Mouse (Mus musculus): ENCODE data around the gene Klk1b27. TPM values are rescaled to one million over a fixed set of nuclear protein-coding genes. Genes with fewer than 3 reads are reported as not detected.
"Not testable (repeated sequence)": the region's sequence is repeated elsewhere in the genome, so short reads cannot be mapped to it uniquely, and the experiment has no call there.

Klk1b27 gene
- polyA plus RNA-seq, 1 experiment, result 0.11 TPM

DNA sequence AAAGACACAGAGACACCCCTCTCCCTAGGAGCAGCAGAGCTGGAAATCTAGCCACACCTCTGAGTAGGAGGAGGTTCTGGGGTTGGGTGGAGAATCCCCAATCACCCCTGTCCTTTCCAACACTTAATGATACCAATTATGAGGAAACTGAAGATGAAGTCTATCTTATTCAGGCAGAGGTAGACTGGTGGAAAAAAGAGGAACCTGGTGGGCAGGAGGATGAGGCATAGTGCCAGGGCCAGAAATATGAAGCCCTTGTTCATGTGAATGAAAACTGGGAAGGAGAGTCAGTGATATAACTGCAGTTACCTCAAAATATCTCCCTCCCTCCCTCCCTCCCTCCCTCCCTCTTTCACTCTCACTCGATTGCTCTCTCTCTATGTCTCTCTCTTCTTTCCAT, 25.6 kb downstream of the Klk1b27 start:
- Histone ChIP-seq H3K4me2 (ENCODE audit: low read depth) (no peak overlapping the region), H3K79me2 (ENCODE audit: control insufficient read depth, insufficient read depth) (no peaks in the 10 kb centered on the region), H3K27me3 (ENCODE audit: control insufficient read depth, insufficient read depth, insufficient read length) (no peaks in the 10 kb centered on the region), H3ac (ENCODE audit: control insufficient read depth, insufficient read length) (no peak overlapping the region), H3K4me3 (no peak overlapping the region), H3K36me3 (ENCODE audit: control insufficient read depth, insufficient read depth) (no peaks in the 10 kb centered on the region)
- TF ChIP-seq TCF12 (IDR thresholded peaks at IDR 0.05; ENCODE audit: insufficient read depth, poor library complexity, severe bottlenecking), result no peak
- no peak for TF ChIP-seq POLR2A (IDR thresholded peaks at IDR 0.05; ENCODE audit: insufficient read length, low read depth)
- no peak for TF ChIP-seq POLR2AphosphoS2 (IDR thresholded peaks at IDR 0.05; ENCODE audit: insufficient read length, low read depth)
- no peak for TF ChIP-seq MYOD1 (IDR thresholded peaks at IDR 0.05; ENCODE audit: control insufficient read depth in 1 of 3, insufficient read length in 2 of 3, low read depth in 2 of 3)
- no peak for TF ChIP-seq REST (IDR thresholded peaks at IDR 0.05; ENCODE audit: insufficient read depth, insufficient read length)
- no peak for TF ChIP-seq E2F4 (IDR thresholded peaks at IDR 0.05; ENCODE audit: insufficient read depth)
- TF ChIP-seq MYOG (IDR thresholded peaks at IDR 0.05; ENCODE audit: control insufficient read depth in 1 of 3, insufficient read depth in 1 of 3, insufficient read length in 2 of 3, low read depth in 2 of 3), result no peak
- TF ChIP-seq CEBPB (IDR thresholded peaks at IDR 0.05; ENCODE audit: insufficient read depth, poor library complexity, severe bottlenecking), result no peak

DNA sequence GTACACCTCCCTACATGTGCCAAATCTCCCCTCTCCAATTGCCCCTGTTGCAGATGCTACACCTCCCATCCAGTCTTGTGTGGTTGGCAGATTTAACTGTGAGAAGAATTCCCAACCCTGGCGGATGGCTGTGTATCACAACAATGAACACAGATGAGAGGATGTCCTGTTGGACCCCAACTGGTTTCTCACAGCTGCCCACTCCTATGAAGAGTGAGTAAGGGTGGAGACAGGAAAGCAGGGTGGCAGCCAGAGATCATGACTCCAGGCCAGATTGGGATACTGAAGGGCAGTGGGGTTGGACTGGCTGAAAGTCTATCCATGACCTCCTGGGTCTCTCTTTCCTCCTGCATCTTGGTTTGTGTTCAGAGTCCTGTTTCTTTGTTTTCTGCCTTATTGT, 44.0 kb downstream of the Klk1b27 start:
- Histone ChIP-seq H3K36me3 (ENCODE audit: control insufficient read depth, insufficient read depth) (no peaks in the 10 kb centered on the region), H3ac (ENCODE audit: control insufficient read depth, insufficient read length) (no peak overlapping the region), H3K79me2 (ENCODE audit: control insufficient read depth, insufficient read depth) (no peaks in the 10 kb centered on the region), H3K4me2 (ENCODE audit: low read depth) (no peak overlapping the region), H3K4me3 (no peak overlapping the region), H3K27me3 (ENCODE audit: control insufficient read depth, insufficient read depth, insufficient read length) (no peaks in the 10 kb centered on the region)
- TF ChIP-seq MAX (IDR thresholded peaks at IDR 0.05; ENCODE audit: low read depth), result no peak
- no peak for TF ChIP-seq POLR2AphosphoS2 (IDR thresholded peaks at IDR 0.05; ENCODE audit: insufficient read length, low read depth)
- TF ChIP-seq E2F4 (IDR thresholded peaks at IDR 0.05; ENCODE audit: insufficient read depth), result no peak
- no peak for TF ChIP-seq POLR2A (IDR thresholded peaks at IDR 0.05; ENCODE audit: insufficient read length, low read depth)
- no peak for TF ChIP-seq TCF3 (IDR thresholded peaks at IDR 0.05; ENCODE audit: insufficient read length, low read depth)
- TF ChIP-seq SRF (IDR thresholded peaks at IDR 0.05; ENCODE audit: control insufficient read depth, insufficient read length, low read depth), result no peak
- no peak for TF ChIP-seq USF1 (IDR thresholded peaks at IDR 0.05; ENCODE audit: low read depth)
- TF ChIP-seq CEBPB (IDR thresholded peaks at IDR 0.05; ENCODE audit: insufficient read depth, poor library complexity, severe bottlenecking), result no peak
- TF ChIP-seq MYOG (IDR thresholded peaks at IDR 0.05; ENCODE audit: control insufficient read depth in 1 of 3, insufficient read depth in 1 of 3, insufficient read length in 2 of 3, low read depth in 2 of 3), result no peak
- TF ChIP-seq MYOD1 (IDR thresholded peaks at IDR 0.05; ENCODE audit: control insufficient read depth in 1 of 3, insufficient read length in 2 of 3, low read depth in 2 of 3), result no peak
- TF ChIP-seq TCF12 (IDR thresholded peaks at IDR 0.05; ENCODE audit: insufficient read depth, poor library complexity, severe bottlenecking), result no peak
- TF ChIP-seq REST (IDR thresholded peaks at IDR 0.05; ENCODE audit: insufficient read depth, insufficient read length), result no peak

DNA sequence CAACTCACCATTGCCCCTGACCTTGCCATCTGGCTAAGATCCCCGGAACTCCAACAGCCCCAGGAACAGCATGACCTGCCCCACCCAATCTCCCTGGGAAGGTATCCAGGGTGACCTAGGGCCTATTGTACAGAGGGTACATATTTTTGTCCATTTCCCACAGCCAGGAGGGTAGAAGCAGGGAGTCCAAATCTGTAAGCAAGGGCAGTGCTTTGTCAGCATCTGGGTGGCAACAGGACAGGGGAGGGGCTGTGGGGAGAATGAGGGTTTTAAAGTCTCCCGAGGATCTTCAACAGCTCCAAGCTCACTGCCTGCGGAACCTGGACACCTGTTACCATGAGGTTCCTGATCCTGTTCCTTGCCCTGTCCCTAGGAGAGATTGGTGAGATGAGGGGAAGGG, 49.9 kb downstream of the Klk1b27 start, which contains the start of gene Klk1b21:
Gene Klk1b21, plus strand, starts transcription at position 301 of the 400 bp plus-strand sequence.
- not testable (repeated sequence) for H3K79me2 ChIP-seq (ENCODE audit: control insufficient read depth, insufficient read depth); H3K36me3 ChIP-seq (ENCODE audit: control insufficient read depth, insufficient read depth); H3K27me3 ChIP-seq (ENCODE audit: control insufficient read depth, insufficient read depth, insufficient read length); H3ac ChIP-seq (ENCODE audit: control insufficient read depth, insufficient read length); H3K4me3 ChIP-seq; H3K4me2 ChIP-seq (ENCODE audit: low read depth)

Other genes starting within 250 kb of the Klk1b27 start
- gene Klk7, start 241.0 kb upstream of the Klk1b27 start, polyA plus RNA-seq (2012; fragmentation: generic; extraction: Trizol), result not detected
- not detected for gene Klk6, start 227.8 kb upstream of the Klk1b27 start, polyA plus RNA-seq (2012; fragmentation: generic; extraction: Trizol)
- not detected for gene Klk5, start 210.3 kb upstream of the Klk1b27 start, polyA plus RNA-seq (2012; fragmentation: generic; extraction: Trizol)
- gene Klk4, start 171.1 kb upstream of the Klk1b27 start, polyA plus RNA-seq (2012; fragmentation: generic; extraction: Trizol), result 0.22 TPM
- not detected for gene Klk15, start 118.5 kb upstream of the Klk1b27 start, polyA plus RNA-seq (2012; fragmentation: generic; extraction: Trizol)
- gene Klk1b8, start 101.6 kb upstream of the Klk1b27 start, polyA plus RNA-seq (2012; fragmentation: generic; extraction: Trizol), result not detected
- not detected for gene Klk1b1, start 85.5 kb upstream of the Klk1b27 start, polyA plus RNA-seq (2012; fragmentation: generic; extraction: Trizol)
- not detected for gene Klk1b9, start 76.2 kb upstream of the Klk1b27 start, polyA plus RNA-seq (2012; fragmentation: generic; extraction: Trizol)
- not detected for gene Klk1b11, start 56.4 kb upstream of the Klk1b27 start, polyA plus RNA-seq (2012; fragmentation: generic; extraction: Trizol)
- gene Klk1b26, start 40.1 kb upstream of the Klk1b27 start, polyA plus RNA-seq (2012; fragmentation: generic; extraction: Trizol), result 0.32 TPM
- not detected for gene Klk1b21, start 50.0 kb downstream of the Klk1b27 start, polyA plus RNA-seq (2012; fragmentation: generic; extraction: Trizol)
- 1.1 TPM for gene Klk1b22, start 60.4 kb downstream of the Klk1b27 start, polyA plus RNA-seq (2012; fragmentation: generic; extraction: Trizol)
- gene Klk1b16, start 84.5 kb downstream of the Klk1b27 start, polyA plus RNA-seq (2012; fragmentation: generic; extraction: Trizol), result not detected
- not detected for gene Klk1b24, start 135.9 kb downstream of the Klk1b27 start, polyA plus RNA-seq (2012; fragmentation: generic; extraction: Trizol)
- not detected for gene Klk1b3, start 145.9 kb downstream of the Klk1b27 start, polyA plus RNA-seq (2012; fragmentation: generic; extraction: Trizol)
- not detected for gene Klk1b4, start 155.1 kb downstream of the Klk1b27 start, polyA plus RNA-seq (2012; fragmentation: generic; extraction: Trizol)
- gene Klk1b5, start 163.7 kb downstream of the Klk1b27 start, polyA plus RNA-seq (2012; fragmentation: generic; extraction: Trizol), result not detected
- gene Klk1, start 173.1 kb downstream of the Klk1b27 start, polyA plus RNA-seq (2012; fragmentation: generic; extraction: Trizol), result not detected
- not detected for gene Gm36864, start 183.9 kb downstream of the Klk1b27 start, polyA plus RNA-seq (2012; fragmentation: generic; extraction: Trizol)
- 0.62 TPM for gene 1700028J19Rik, start 194.4 kb downstream of the Klk1b27 start, polyA plus RNA-seq (2012; fragmentation: generic; extraction: Trizol)
- gene 2410002F23Rik, start 194.4 kb downstream of the Klk1b27 start, polyA plus RNA-seq (2012; fragmentation: generic; extraction: Trizol), result 40.9 TPM
- gene Acp4, start 205.1 kb downstream of the Klk1b27 start, polyA plus RNA-seq (2012; fragmentation: generic; extraction: Trizol), result 0.06 TPM
- gene Gm15517, start 209.2 kb downstream of the Klk1b27 start, polyA plus RNA-seq (2012; fragmentation: generic; extraction: Trizol), result not detected

All from myocyte (in vitro differentiated cells).